Mouse (Mus musculus) frontal cortex, postnatal 36 days (tissue): Measurements from ENCODE around the gene Gm21731.
"Not testable (repeated sequence)": the region's sequence is repeated elsewhere in the genome, so short reads cannot be mapped to it uniquely, and the experiment has no call there.

Source experiments
- DNase-seq, 2 experiments: peaks; one replicate each; pipeline ENCODE4 v3.0.0; 2022; ENCODE audit warnings: low spot score in 2 of 2

Gm21731 gene

GRCm38 (mm10) chr13:120238811-120239210, at the start of gene Gm21731:
Gene Gm21731 (plus strand): TSS chr13:120239111.
- not testable (repeated sequence) for DNase-seq

- not testable (repeated sequence) for DNase-seq
Measured at GRCm38 (mm10) chr13:120196189-120196821, 42.6 kb upstream of the Gm21731 start.

GRCm38 (mm10) chr13:120215847-120216246, 23.1 kb upstream of the Gm21731 start, which contains the start of gene Gm21762:
Gene Gm21762 (minus strand): TSS chr13:120215947.
- not testable (repeated sequence) for DNase-seq

- not testable (repeated sequence) for DNase-seq
Measured at GRCm38 (mm10) chr13:120220922-120221321, 18.0 kb upstream of the Gm21731 start.

GRCm38 (mm10) chr13:120223012-120223659, 15.8 kb upstream of the Gm21731 start:
- not testable (repeated sequence) for DNase-seq

- DNase-seq = not testable (repeated sequence)
Measured at GRCm38 (mm10) chr13:120231798-120232197, 7.1 kb upstream of the Gm21731 start.

- not testable (repeated sequence) for DNase-seq
Measured at GRCm38 (mm10) chr13:120232447-120233049, 6.4 kb upstream of the Gm21731 start.

- not testable (repeated sequence) for DNase-seq
Measured at GRCm38 (mm10) chr13:120251208-120251924, 12.5 kb downstream of the Gm21731 start.

- not testable (repeated sequence) for DNase-seq
Measured at GRCm38 (mm10) chr13:120258817-120259658, 20.1 kb downstream of the Gm21731 start.

- DNase-seq = not testable (repeated sequence)
Measured at GRCm38 (mm10) chr13:120259718-120260117, 20.8 kb downstream of the Gm21731 start.

- not testable (repeated sequence) for DNase-seq
Measured at GRCm38 (mm10) chr13:120262870-120263269, 24.0 kb downstream of the Gm21731 start, which contains the start of gene AF067061. Gene AF067061 (plus strand): TSS chr13:120263114.

GRCm38 (mm10) chr13:120277837-120278236, 38.9 kb downstream of the Gm21731 start:
- DNase-seq = not testable (repeated sequence)

- DNase-seq = no peak
Measured at GRCm38 (mm10) chr13:120278784-120279183, 39.9 kb downstream of the Gm21731 start.
